Mouse (Mus musculus): ENCODE results near the gene Umps.

Umps gene

DNA sequence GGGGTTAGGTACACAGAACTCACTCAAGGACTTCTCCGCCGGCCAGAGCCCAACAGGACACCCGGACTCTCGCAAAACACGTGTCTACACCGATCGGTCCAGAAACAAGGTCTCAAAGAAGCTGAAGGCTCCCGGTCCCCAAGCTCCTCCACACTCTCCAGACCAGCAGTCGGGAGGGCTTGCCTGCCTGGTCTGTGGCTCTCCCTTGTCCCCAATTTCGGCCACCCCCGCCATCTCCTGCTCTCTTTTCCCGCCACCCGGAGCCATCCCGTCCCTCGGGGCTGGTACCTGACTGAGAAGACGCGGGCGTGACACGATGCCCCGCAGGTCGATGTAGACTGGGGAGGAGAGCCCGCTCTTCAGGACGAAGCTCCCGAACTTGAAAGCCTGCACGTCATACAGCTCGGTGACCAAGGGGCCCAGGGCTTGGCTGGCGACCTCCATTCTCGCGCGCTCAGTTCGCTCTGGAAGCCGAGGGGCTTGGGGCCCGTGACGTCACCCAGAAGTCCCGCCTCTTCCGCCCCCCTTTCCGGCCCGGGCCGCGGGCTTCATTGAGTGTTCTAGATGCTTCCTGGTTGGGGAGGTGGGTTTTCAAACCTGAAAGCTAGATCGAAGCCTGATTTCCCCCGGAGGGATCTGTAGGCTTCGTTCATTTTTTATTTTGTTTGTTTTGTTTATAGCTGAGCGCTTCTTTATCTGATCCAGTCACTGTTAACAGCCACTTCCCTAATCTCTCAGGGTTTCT lies at the start of gene Umps:
Gene Umps (minus strand): TSS at position 501 of the 745 bp plus-strand sequence.
- DNase-seq (ENCODE audit: low spot score) = peak; percentile 84

DNA sequence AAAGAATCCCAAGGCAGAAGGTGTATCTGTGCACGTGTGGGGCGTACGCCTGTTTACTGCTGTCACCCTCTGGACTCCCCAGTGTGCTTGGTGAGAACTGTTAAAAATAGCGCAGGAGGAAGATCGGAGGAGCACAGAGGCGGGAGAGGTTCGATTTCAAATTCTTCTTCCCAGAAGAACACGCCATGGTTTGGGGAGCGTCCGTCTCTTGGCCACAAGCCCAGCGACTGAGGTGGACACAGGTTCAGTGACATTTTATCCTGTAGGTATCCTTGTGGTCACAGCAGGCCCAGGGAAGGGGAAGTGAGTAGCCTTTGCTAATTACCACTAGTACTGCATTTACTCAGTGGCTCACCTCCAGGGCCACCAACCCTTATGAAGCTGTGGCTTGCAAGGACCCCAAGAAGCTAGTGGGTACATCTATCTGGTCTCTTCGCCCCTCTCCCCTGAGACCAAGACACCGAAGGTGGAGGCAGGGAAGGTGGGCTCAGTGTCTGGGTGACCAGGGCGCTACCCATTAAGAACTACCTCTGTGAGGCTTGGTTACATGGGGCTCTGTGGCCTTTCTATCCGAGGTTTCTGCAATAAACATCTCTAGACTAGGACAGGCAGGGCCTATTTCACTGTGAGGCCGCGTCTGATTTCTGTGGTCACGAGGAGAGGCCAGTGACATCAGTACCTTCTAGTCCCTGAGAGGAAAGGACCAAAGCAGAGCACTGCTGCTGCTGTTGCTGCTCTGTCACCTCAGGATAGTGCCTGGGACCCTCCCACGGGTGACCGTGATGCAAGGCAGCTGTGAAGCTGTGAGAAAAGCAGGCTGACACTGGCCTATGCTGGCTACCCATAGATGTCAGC lies 45.4 kb upstream of the Umps start:
- DNase-seq (ENCODE audit: low spot score) = no peak

DNA sequence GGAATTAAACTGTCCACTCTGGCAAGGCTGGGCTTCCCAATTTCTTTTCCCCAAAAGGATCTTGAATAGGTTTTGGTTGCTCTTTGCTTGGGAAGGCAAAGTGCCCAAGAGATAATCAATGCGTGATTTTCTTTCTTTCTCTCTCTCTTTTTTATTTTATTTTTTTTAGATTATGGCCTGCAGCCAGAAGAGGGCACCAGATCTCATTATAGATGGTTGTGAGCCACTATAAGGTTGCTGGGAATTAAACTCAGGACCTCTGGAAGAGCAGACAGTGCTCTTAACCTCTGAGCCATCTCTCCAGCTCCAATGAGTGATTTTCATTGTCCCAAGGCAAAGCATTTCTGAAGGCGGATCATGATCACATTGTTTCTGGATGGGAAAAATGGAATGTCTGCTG lies 42.7 kb upstream of the Umps start:
- DNase-seq (ENCODE audit: low spot score) = no peak

DNA sequence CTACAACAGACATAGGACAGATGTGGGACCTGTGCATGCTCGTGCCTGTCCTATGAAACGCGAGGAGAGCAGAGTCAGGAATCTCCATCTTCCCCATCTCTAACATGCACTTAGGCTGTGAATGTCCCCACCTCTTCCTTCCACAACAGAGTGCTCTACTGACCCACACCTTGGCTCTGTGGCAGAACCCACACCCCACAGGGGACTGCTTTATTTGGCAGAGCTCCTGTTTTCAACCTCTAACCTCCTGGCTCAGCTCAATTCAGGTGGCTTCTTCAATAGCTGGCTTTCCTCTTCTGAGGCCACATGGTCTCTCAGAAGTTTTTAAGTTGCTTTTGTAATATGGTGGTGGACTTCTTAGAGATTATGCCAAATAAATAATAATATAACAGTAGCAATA lies 39.1 kb upstream of the Umps start:
- DNase-seq (ENCODE audit: low spot score) = no peak

DNA sequence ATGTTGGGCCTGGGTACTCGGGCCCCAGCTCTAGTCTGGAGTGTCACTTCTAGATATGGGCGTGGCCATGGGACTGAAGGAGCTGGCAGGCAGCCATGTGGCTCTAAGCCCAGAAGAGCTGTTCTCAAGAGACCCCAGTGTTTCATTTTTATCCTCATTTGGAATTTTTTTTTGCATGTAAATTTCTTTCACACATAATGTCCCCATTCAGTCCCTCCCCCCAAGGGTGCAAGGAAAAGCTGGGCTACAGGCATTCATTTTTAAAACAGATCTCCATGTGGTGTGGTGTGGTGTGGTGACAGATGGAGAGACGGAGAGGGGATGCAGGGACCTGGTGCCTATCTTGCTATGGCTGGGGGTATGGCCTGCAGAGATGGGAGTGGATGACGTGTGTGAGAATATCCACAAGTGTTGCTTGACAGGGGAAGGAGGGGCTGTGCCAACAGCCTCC lies 37.3 kb upstream of the Umps start:
- DNase-seq (ENCODE audit: low spot score) = no peak

DNA sequence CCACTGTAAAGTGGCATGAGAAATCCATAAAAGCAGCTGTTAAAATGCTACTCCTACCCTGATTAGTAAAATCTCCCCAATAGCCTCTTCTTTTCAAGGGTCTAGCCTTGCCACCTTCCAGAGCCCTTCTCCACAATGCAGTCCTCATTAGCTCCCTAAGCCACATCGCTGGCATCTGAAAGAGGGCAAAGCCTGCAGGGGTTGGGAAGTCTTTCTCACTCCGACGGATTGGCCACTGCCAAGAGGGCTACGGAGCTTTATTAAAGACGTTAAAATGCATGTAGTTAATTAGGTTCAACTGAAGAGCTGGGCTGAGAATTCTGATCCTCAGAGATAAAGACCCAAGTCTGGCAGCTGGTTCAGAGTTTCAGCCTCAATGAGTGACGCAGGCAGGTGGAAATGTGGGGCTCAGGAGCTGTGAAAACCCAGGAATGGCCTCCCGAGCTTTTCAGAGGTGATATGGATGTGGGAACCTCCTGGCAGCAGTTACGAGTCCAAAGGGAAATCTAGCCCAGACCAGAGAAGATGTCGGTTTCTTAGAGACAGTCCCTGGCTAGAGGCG lies 36.8 kb upstream of the Umps start:
- DNase-seq (ENCODE audit: low spot score) = no peak

DNA sequence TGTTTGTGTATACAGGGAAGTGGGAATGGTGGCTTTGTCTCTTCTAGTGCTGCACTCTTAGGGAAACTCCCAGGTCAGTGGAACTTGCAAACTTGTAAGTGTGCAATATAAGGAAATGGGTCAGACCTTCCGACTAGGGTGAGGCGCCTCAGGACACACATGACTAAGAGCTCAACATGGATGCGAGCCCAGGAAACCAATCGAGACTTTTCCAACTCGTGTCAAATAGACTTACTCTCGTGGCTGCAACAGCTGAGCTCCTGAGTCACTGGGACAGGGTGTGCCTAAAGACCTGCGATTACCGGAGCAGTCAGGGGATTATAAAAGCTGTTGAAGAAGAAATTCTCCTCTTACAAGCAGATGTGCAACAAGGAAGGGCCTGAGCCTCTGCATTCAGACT lies 33.9 kb upstream of the Umps start:
- no peak for DNase-seq (ENCODE audit: low spot score)

DNA sequence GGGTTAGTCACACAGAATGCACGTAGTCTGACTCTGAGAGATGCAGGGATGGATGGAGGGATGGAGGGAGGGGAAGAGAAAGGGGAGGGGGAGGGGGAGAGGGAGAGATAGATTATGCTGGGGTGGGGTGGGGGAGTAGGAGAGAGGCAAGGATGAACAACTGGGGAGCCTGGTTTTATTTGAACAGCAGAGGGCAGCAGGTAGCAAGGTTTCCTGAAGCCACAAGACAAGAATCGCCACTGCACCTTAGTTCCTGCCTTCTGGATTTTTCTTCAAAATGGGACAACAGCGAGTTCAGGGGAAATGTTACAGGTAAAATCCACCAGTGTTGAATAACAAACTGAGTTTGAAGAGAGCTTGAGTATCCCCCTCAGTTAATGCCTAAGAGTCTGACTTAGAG lies 32.5 kb upstream of the Umps start:
- DNase-seq (ENCODE audit: low spot score) = no peak

DNA sequence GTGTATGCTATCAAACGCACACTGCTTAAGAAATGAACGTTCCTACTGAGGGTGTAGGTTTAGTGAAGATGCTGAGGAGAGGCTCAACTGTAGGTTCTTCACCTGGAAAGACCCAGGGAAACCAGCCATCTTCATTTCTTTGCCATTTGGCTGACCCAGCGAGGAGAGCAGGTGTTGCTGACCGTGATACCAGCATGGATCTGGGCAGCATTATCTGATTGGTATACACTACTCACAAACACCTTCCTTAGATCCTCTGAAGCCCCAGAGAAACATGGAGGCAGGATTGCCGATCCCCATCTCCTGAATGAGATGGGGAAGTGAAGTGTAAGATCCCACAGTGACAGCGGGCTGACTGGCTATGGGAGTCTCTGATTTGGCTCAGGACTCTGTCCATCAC lies 31.2 kb upstream of the Umps start:
- no peak for DNase-seq (ENCODE audit: low spot score)

DNA sequence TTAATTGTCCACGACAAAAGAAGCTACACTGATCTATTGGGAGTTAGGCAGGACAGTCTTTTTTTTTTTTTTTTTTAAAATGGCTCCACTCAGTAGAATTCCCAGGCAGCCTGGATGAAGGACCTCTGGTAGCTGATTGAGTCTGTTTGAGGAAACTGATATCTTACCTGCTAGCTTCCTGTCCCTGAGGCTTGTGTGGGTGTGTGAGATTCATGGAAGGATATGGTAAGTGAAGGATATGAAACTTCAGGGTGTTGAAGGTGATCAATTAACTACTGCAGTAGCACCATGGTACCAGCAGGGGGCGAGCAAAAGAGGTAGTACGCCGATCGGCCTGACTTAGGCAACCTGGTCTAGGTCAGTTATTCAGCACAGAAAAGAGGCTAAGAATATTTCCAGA lies 29.2 kb upstream of the Umps start:
- DNase-seq (ENCODE audit: low spot score) = peak; percentile 39

DNA sequence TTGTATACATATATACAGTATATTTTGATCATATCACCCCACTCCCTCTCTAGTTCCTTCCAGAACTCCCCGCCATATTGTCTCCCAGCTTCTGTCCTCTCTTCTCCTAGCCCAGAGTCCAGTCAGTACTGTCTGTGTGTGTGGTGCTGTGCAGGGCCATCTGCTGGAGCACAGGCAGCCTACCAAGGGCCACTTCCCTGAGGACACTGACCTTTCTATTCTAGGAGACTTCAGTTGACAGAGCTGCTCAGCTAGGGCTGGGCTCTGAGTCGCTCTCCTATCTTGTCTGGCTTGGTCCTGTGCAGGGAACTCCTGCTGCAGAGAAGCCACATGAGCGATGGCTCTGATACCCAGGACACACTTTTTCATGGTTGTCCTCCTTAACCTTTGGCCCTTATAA lies 28.7 kb upstream of the Umps start:
- DNase-seq (ENCODE audit: low spot score) = no peak

DNA sequence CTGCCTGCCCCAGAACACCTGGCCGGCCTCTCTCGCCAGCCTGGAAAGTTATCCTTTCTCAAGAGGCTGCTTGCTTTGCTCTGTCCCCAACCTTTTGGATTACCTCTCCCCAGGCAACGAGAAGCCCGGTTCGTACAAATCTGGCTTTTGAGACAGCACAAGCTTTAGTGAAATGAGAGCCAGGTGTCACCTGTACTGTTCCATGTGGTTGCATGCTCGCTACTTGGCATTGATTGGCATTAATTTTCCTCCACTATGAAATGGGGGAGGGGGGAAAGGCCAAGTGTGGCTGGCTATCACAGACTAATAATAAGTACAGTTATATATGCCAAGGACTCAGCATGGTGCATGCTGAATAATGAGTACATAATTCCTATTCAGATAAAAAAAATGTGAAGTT lies 27.5 kb upstream of the Umps start:
- no peak for DNase-seq (ENCODE audit: low spot score)

DNA sequence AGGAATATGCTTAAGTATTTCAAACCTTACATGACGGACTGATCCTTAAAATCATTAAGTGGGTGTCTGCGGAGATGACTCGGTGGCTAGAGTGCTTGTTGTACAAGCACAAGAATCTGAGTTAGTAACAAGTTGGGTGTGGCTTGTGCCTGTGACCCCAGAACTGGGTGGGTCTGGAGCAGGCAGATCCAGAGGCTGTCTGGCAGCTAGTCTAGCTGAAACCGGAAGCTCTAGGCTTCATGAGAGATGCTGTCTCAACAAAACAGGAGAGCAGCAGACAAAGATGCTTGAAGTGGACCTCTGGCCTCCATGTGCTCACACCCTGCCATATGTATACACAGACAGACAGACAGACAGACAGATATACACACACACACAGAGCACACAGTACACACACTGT lies 23.9 kb upstream of the Umps start:
- no peak for DNase-seq (ENCODE audit: low spot score)

DNA sequence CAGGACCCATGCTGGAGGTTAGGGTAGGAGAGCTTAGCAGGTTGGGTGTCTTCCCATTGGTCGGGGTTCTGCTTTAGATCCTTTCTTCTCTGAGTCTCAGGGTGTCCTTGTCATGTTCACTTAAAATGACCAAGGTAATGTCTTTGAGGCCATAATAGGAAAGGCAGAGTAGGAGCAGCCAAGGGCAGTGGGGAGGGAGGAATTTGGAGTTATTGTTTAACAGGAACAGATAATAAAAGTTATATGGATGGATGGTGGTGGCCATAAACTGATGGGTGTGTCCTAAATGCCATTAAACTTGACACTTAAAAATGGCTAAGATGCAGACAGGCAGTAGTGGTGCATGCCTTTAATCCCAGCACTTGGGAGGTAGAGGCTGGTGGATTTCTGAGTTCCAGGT lies 22.3 kb upstream of the Umps start:
- DNase-seq (ENCODE audit: low spot score) = no peak

DNA sequence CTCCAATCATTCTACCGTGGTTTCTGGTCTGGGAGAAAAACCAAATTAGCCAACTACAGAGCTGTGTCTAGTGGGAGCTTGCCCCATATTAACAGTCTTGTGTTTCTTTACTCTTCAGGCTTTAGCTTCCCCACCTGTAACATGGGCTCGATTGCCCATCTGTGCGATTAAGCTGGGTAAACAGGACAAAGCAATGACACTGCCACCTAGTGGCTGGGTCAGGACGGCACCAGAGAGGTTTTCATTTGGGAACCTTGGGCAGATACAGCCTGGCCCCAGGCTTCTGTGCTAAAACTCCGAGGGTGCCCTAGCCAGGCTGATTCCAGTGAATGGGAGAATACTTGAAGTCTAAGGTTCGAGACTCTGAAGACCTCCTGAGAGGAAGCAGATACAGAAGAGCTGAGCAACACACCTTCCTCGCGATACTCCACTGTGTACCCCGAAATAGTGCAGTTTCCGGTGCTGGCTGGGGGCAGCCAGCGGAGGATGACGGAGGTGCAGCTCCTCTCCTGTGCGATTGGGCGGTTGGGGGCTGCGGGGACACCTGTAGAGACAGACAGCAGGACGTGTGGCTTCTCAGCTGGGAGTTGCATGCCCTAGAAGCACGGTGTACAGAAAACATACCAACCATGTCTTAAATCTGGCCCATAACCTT lies 21.6 kb upstream of the Umps start:
- peak; percentile 51 for DNase-seq (ENCODE audit: low spot score)

DNA sequence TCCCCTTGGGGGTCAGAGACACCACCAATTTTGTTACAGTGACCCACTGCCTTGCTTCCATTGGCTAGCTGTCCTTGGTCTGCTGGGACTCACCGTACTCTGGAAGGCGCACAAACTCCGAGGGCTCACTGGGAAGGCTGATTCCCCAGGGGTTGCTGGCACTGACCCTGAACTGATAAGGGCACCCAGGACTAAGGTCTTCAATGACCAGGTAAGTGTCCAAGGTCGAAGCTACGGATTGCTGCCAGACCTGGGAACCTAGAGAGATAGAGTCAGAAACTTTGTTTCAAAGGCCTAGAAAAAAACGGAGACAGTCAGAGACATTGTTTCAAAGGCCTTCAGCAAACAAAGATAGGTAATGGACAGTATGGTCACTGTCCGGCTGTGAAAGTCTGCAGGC lies 20.2 kb upstream of the Umps start:
- DNase-seq (ENCODE audit: low spot score) = no peak

DNA sequence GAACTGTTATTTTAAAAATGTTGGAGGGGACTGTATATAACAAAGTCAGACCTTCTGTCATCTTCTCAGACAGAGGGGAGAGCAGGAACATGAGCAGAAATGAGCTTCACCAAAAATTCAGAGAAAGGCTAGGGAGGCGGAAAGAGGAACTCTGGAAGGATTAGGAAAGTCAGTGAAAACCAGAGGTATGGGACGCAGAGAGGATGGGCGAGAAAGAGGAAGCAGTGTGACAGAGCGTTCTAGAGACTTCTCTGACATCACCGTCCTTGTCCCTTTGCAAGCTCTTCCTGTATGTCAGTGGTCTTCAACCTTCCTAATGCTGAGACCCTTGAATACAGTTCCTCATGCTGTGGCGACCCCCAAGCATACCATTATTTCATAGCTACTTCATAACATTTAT lies 18.5 kb upstream of the Umps start:
- DNase-seq (ENCODE audit: low spot score) = no peak

DNA sequence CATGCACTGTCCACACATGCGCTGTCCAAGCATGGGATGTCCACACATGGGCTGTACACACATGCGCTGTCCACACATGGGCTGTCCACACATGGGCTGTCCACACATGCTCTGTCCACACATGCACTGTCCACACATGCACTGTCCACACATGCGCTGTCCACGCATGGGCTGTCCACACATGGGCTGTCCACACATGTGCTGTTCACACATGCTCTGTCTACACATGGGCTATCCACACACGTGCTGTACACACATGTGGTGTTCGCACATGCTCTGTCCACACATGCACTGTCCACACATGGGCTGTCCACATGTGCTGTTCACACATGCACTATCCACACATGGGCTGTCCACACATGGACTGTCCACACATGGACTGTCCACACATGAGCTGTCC lies 16.9 kb upstream of the Umps start:
- DNase-seq (ENCODE audit: low spot score) = no peak

DNA sequence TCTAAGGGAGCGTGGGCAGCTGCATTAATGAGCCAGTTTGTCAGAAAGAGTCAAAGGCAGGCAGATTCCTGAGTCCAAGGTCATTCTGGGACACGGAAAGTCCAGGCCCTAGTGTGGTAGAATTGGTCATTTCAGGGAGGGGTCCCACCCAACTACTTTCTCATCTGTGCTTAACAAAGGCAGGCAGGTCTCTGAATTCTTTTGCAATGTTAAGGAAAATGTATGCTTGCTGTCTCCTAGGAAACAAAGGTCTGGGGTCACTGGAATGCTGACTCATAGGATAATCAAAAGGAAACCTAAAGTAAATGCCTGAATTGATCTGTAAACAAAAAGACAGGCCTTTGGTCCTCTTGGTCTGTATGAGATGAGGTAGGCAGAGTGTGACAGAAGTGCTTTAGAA lies 13.0 kb upstream of the Umps start:
- no peak for DNase-seq (ENCODE audit: low spot score)

DNA sequence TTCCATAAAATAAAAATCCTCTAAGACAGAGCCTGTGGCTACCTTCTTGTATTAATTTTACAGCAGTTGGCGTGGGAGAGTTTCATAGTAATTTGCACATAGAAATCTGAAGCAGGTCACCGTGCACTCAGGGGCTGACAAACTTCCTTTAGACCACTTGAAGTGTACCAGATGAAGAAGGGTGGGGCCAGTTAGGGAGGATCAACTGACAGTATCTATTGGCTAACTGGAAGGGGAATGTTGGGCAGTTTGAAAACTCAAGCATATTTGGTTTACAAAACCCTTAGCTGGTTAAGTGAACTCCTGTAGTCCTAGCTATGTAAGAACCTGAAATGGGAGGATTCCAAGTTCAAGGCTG lies 424 bp upstream of the Umps start:
- DNase-seq (ENCODE audit: low spot score) = no peak

DNA sequence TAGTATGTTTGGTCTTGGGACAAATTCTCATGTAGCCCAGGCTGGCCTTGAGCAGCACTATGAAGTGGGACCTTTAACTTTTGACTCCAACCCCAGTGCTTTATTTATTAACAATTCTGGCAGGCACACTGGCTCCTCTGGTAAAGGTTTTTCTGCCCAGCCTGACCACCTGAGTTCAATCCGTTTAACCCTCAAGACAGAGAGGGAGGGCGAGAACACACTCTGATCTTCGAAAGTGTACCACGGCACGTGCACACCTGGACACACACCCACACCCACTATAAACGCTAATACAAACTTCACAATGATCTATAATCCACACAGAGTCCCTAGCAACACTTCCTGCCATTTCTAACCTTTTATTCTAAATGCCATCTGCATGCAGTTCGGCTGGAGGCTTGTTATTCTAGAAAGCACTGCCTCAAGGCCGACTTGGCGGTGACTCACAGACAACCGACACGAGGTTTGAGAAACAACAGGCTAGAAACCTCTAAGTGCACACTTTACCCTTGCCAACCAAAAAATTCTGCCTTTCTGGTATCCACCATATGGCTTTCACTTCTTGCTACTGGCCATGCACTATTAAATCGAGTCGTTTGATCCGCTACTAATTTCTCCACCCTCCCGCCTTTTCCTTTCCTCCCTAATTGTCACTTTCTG lies 830 bp downstream of the Umps start:
- DNase-seq (ENCODE audit: low spot score) = peak; percentile 50

DNA sequence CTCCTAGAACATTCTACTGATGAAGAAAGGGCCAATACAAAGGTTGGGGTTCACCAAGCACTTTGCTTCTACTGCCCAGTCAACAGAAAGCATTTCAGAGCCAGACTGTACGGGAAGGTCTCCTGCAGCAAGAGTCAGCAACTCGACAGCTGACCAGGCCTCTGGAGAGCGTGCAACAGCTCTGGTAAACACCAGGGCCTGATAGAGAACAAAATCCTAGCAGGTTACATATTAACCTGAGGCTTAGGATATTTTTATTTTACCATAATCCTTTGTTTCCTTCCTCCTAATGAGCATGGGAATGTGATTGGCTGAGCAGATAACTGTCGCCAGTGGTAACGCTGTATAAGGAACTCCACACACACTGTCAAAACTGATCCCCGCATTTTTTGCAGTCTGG lies 3.3 kb downstream of the Umps start:
- DNase-seq (ENCODE audit: low spot score) = no peak
